In genomic region chr11:109549599-109550290, GRCm38 (mm10) we compare ENCODE assay signal across 15 mouse cellular contexts.
A peak's percentile ranks its signal among the peaks of the same experiment; 100 is the strongest.
DNase-seq lines count a peak whose midpoint lies in the region; ATAC-seq and TF ChIP-seq lines count a peak whose summit lies in the region.
"Had no signal": no experiment of that assay in that cellular context is flagged by ENCODE, and none has a peak within 500 bp of the region (broad histone marks: within the 10 kb centered on the region; RNA-seq: fewer than 3 reads in every experiment).

No protein-coding gene starts in this region.

- H3K4me1 ChIP-seq in lung, embryonic 15.5 days = peaks cover 15% of the 10 kb centered on the region
- H3K4me1 ChIP-seq in liver, postnatal 0 days (ENCODE audit: insufficient read depth) = peaks cover 53% of the 10 kb centered on the region
- H3K4me1 ChIP-seq in stomach, postnatal 0 days (replicated peaks; ENCODE audit: control insufficient read depth, insufficient read depth) = no peaks in the 10 kb centered on the region
- H3K4me1 ChIP-seq: neural tube, embryonic 12.5 days had no signal

- H3K4me2 ChIP-seq in lung, embryonic 15.5 days = no peak overlapping the region
- peak overlapping the region; percentile 43 for H3K4me2 ChIP-seq in liver, postnatal 0 days (ENCODE audit: low read depth, low read length)
- H3K4me2 ChIP-seq in stomach, postnatal 0 days (replicated peaks; ENCODE audit: low read depth) = no peak overlapping the region
- H3K4me2 ChIP-seq: heart, embryonic 13.5 days; hindbrain, embryonic 14.5 days; neural tube, embryonic 12.5 days had no signal

- no peaks in the 10 kb centered on the region for H3K9me3 ChIP-seq in lung, embryonic 15.5 days
- H3K9me3 ChIP-seq in liver, postnatal 0 days (ENCODE audit: low read length) = no peaks in the 10 kb centered on the region
- no peaks in the 10 kb centered on the region for H3K9me3 ChIP-seq in stomach, postnatal 0 days (ENCODE audit: control insufficient read depth, low read length)
- H3K9me3 ChIP-seq: heart, embryonic 13.5 days; neural tube, embryonic 12.5 days had no signal

- no peak overlapping the region for H3K4me3 ChIP-seq in lung, embryonic 15.5 days
- no peak overlapping the region for H3K4me3 ChIP-seq in liver, postnatal 0 days (ENCODE audit: low read depth, low read length)
- no peak overlapping the region for H3K4me3 ChIP-seq in stomach, postnatal 0 days (ENCODE audit: low read depth, low read length)
- H3K4me3 ChIP-seq: heart, embryonic 13.5 days; neural tube, embryonic 12.5 days had no signal

- peak; percentile 94 for TF ChIP-seq EP300 in liver, postnatal 0 days (IDR thresholded peaks at IDR 0.05; ENCODE audit: low read depth)
- no peak for TF ChIP-seq EP300 in stomach, postnatal 0 days (optimal IDR thresholded peaks at IDR 0.05)

- DNase-seq in lung, postnatal 10 days = no peak
- DNase-seq in liver, postnatal 0 days = peak; percentile 71
- no peak for DNase-seq in stomach, postnatal 0 days (ENCODE audit: low spot score)
- no peak for DNase-seq in thymus, postnatal 0 days (ENCODE audit: low spot score)
- no peak for DNase-seq in adipocyte (ENCODE audit: low spot score)
- no peak for DNase-seq in MN1 (ENCODE audit: low spot score)
- DNase-seq: adrenal gland, adult 2 months; left cerebral cortex, postnatal 4 days had no signal

- H3K9ac ChIP-seq in lung, embryonic 15.5 days = no peak overlapping the region
- H3K9ac ChIP-seq in liver, postnatal 0 days (replicated peaks) = peak overlapping the region; percentile 27
- no peak overlapping the region for H3K9ac ChIP-seq in stomach, postnatal 0 days (ENCODE audit: low read length)
- H3K9ac ChIP-seq: heart, embryonic 13.5 days; hindbrain, embryonic 14.5 days; neural tube, embryonic 12.5 days had no signal

- peak; percentile 73 for TF ChIP-seq CTCF in liver, postnatal 0 days (IDR thresholded peaks at IDR 0.05; ENCODE audit: low read depth)
- no peak for TF ChIP-seq CTCF in stomach, postnatal 0 days (IDR thresholded peaks at IDR 0.05; ENCODE audit: low read depth)

- peak; percentile 30; the same call in 1 of the 2 replicates for ATAC-seq in lung, embryonic 15.5 days (ENCODE audit: borderline replicate concordance, extremely low read depth, low FRiP score, low TSS enrichment)
- ATAC-seq in erythroid progenitor cell, adult 5-6 weeks (replicated peaks; ENCODE audit: low FRiP score, poor library complexity, severe bottlenecking) = peak; percentile 87
- peak; percentile 94 for ATAC-seq in liver, postnatal 0 days
- ATAC-seq in stomach, postnatal 0 days (ENCODE audit: low FRiP score, low TSS enrichment) = no peak
- ATAC-seq: CD4-positive, CD25-positive, alpha-beta regulatory T cell, adult 4 months; midbrain, embryonic 16.5 days had no signal

- WGBS in lung, embryonic 15.5 days = 58% methylated on average over 5 of the region's 5 CpGs
- WGBS in liver, postnatal 0 days (ENCODE audit: insufficient replicate concordance) = 44% methylated on average over 5 of the region's 5 CpGs
- 47% methylated on average over 5 of the region's 5 CpGs for WGBS in stomach, postnatal 0 days

- H3K27ac ChIP-seq in lung, embryonic 15.5 days = no peak overlapping the region
- H3K27ac ChIP-seq in liver, postnatal 0 days (ENCODE audit: low read depth) = peak overlapping the region; percentile 93
- peak overlapping the region; percentile 40; the same call in 1 of the 2 replicates for H3K27ac ChIP-seq in stomach, postnatal 0 days (replicated peaks)
- H3K27ac ChIP-seq: heart, embryonic 13.5 days; hindbrain, embryonic 14.5 days; neural tube, embryonic 12.5 days had no signal

- no peaks in the 10 kb centered on the region for H3K36me3 ChIP-seq in lung, embryonic 15.5 days
- H3K36me3 ChIP-seq in liver, postnatal 0 days (replicated peaks; ENCODE audit: insufficient read depth, low read length) = no peaks in the 10 kb centered on the region
- no peaks in the 10 kb centered on the region for H3K36me3 ChIP-seq in stomach, postnatal 0 days (ENCODE audit: control insufficient read depth, insufficient read depth, low read length)
- H3K36me3 ChIP-seq: heart, embryonic 13.5 days; neural tube, embryonic 12.5 days had no signal

- no peaks in the 10 kb centered on the region for H3K27me3 ChIP-seq in lung, embryonic 15.5 days
- H3K27me3 ChIP-seq in liver, postnatal 0 days (ENCODE audit: insufficient read depth, low read length) = no peaks in the 10 kb centered on the region
- H3K27me3 ChIP-seq in stomach, postnatal 0 days (ENCODE audit: control insufficient read depth, insufficient read depth, low read length) = no peaks in the 10 kb centered on the region
- H3K27me3 ChIP-seq: heart, embryonic 13.5 days; neural tube, embryonic 12.5 days had no signal
